Mouse (Mus musculus) embryo, embryonic 11 days (tissue): Measurements from ENCODE around the gene Ssrp1.

Experiments
- DNase-seq: peaks from one replicate; pipeline ENCODE4 v3.0.0-alpha.2; 2015

The Ssrp1 gene

GRCm38 (mm10) chr2:85088716-85089646, 51.9 kb downstream of the Ssrp1 start:
- DNase-seq = no peak

DNA sequence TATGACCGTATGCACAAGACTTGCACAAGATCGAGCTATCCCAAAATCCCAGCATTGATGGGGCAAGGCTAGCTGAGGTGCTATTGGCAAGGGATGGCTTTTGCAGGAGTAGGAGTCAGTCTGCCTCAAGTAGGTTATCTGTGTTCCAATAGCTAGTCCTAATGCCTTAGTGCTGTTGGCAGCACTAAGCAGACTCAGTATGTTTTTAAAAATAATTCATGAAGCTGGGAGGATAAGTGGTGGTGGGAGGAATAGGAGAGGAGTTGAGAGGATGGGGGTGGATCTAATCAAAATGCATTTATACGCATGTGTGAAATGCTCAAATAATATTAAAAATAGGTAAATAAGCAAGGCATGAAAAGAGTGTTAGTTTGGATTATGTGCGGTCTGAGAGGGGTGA, 54.3 kb downstream of the Ssrp1 start:
- DNase-seq = no peak

GRCm38 (mm10) chr2:85093376-85093775, 56.3 kb downstream of the Ssrp1 start:
- no peak for DNase-seq

- DNase-seq = peak; percentile 11
Measured at GRCm38 (mm10) chr2:85095906-85096305, 58.9 kb downstream of the Ssrp1 start.
